Mouse (Mus musculus) heart, postnatal 14 days (tissue): ENCODE measurements around the gene Kdm2b. TPM values are rescaled to one million over a fixed set of nuclear protein-coding genes. Genes with fewer than 3 reads are reported as not detected.

Source experiments
- DNase-seq, 2 experiments: peaks; one replicate each; pipeline ENCODE4 v3.0.0; 2021 to 2022
- intact Hi-C: fragments of 180-260 bp; cut with DNase I; formaldehyde crosslinking; loops from one replicate; pipeline ENCODE4 v1.15.1; 2025
- total RNA-seq, 2 experiments: library from RNA; stranded (reverse); gene quantifications; 2 replicates each; pipeline ENCODE4 v1.2.3; 2021

Kdm2b gene
- total RNA-seq, 2 experiments from 2014 or later, result 16.9 to 17.3 TPM

DNA sequence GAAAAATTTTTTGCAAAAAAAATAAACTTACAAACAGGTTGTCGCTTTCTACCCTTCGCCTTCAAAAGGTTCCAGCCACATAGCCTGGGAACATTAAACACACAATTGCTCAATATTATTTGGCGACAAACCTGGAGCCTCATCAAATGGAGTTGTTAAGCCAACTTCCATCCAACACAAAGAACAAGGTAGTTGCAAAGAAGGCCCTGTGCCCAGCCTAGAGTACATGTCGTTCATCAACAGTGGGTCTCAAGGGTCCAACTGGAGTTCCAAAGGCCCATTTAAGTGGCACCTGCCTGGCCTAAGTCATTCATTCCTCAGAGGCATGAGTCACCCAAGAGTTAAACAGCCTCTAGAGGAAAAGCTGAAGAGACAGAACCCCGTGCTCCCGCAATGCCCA lies 52.6 kb downstream of the Kdm2b start:
- intact Hi-C loops, result no loop called here
- no peak for DNase-seq

- DNase-seq, result no peak
- intact Hi-C loops, result no loop called here
Measured at GRCm38 (mm10) chr5:122935810-122936209, 53.8 kb downstream of the Kdm2b start.

DNA sequence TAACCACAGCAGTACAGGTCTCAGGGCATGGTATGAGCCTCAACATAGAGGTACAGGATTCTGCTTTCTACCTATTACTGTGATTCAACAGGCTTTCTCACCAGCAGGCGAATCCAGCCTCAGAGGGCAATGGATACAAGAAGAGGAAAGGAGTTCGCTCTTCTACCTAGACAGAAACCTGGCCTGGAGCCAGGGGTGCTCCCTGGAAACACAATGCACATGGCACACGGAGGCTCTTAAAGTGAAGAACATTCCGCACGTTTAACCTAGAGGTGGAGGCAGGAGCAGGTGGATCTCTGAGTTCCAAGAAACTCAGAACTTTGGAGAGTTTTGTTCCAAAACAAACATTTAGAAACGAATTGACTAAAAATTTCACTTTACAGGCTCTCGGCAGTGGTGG lies 58.6 kb downstream of the Kdm2b start:
- intact Hi-C loops, result no loop called here
- DNase-seq, result peak; percentile 29 to 38

- intact Hi-C loops, result loop anchor here (5.0 kb wide), 2 partner anchors 84 to 119 kb away; partner anchors contain the start of gene Morn3
- no peak for DNase-seq
Measured at GRCm38 (mm10) chr5:122928293-122928692, 61.3 kb downstream of the Kdm2b start.

DNA sequence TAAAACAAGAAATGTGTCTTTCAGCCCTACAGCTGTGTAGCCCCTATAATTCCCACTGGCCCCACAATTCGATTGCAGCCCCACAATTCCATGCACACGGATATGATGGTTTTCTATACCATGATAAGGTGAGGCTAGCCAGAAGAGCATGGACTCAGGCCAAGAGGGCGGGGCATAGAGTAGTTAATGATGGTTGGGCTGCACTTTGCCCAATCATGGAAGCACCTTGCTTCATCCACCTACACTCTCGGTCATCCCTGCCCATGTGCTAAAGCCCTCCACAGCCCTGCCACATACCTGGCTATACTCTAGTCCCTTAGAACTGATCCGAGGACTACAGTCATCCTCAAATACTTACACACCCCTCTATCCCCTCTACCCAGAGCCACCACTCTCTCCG lies 61.9 kb downstream of the Kdm2b start:
- DNase-seq, result no peak
- intact Hi-C loops, result loop anchor here (5.0 kb wide), 2 partner anchors 85 to 120 kb away; partner anchors contain the start of gene Morn3

DNA sequence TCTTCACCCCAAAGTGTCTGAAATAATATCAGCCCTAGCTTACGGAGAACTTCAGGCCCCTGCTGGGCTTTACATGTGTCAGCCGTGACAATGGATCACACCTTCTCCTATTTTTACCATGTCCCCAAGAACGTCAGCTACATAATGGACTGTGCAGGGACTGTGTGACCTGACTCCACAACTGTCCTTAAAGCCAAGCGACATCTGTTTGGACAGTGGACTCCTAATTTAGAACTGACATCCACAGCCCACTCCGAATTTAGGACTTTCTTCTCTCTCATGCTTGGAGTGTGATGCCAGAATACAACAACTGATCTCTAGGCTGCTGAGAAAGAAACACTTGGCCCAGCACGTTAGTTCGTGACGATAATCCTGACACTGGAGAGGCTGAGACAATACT lies 62.5 kb downstream of the Kdm2b start:
- intact Hi-C loops, result loop anchor here (5.0 kb wide), 2 partner anchors 85 to 120 kb away; partner anchors contain the start of gene Morn3
- no peak for DNase-seq

DNA sequence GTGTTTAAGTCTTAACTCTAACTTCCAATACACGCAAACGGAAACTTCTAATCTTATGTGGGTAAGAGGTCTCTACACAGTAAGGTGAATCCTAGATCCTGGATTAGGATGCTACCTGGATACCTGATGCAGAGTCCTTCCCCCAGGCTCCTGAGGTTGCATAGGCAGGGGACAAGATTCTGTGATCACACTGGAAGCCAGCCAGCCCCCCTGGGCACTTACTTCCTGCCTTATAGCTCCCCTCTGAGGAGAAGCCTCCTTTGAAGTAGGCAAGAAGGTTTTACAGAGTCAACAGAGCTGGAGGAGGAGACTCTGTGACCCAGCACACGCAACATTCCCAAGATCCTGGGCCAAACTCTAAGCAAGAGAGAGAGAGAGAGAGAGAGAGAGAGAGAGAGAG lies 63.3 kb downstream of the Kdm2b start:
- DNase-seq, result no peak
- intact Hi-C loops, result loop anchor here (5.0 kb wide), 2 partner anchors 86 to 121 kb away; partner anchors contain the start of gene Morn3

DNA sequence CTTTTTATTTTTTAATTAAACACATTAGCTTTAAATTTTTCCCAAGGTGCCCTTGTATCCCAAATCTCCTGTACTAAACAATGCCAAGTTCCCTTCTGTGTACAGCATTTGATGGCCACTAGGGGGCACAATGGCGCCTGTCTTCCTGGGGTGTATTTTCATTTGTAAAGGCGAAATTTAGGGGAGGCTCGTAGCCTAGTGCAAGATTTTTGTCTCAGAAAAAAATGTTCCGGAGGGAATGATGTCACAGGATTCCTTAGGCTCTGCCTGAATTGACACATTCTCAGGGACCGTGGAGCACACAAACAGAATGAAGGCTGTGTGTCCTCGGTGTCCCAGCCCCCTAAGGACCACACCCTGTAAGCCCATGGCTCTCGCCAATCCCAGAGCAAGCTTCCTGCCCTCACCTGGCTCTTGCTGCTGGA lies 64.1 kb downstream of the Kdm2b start:
- intact Hi-C loops, result loop anchor here (5.0 kb wide), 2 partner anchors 87 to 122 kb away; partner anchors contain the start of gene Morn3

DNA sequence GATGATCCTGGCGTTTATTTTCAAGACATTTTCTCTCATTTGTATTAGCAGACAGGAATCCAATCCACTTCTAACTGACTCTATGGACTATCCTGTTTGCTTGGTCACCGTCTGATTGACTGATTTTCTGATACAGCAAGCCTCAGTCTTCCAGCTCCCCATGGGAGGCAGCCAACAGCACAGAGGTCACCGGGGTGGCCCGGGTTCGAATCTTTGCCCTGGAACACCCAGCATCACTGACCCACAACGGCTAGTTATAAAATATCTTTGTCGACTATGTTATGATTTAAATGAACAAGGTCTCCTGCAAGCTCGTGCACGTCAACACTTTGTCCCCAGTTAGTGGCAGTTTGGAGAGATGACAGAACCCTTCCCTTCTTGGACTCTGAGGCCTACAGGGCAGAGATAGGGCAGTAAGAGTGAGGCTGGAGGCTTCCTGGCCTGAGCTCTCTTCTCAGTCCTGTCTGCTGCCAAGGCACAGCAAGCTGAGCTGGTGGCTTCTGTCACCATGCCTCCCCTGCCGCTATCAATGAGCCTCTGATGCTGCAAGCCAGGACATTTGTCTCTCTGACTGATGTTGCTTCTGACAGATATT lies 65.7 kb downstream of the Kdm2b start:
- DNase-seq, result peak; percentile 21 to 34
- intact Hi-C loops, result no loop called here

More for the DNA sequence above, 64.1 kb downstream of the Kdm2b start:
- DNase-seq, result peak; percentile 74 to 83

DNA sequence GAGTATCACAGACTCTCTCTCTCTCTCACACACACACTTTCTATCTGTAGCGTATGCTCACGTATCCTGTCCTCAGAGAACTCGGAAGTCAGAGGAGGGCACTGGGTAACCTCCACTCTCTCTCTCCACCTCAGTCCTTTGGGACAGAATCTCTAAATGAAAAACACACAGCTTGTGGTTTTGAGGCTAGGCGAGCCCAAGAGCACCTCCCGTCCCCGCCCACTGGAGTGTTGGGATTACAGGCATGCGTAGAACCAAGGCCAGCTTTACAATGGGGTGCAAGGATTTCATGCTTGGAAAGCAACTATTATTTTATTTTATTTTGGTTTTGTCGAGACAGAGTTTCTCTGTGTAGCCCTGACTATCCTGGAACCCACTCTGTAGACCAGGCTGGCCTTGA lies 67.7 kb downstream of the Kdm2b start:
- no peak for DNase-seq
- intact Hi-C loops, result no loop called here

GRCm38 (mm10) chr5:122920557-122920956 lies 69.1 kb downstream of the Kdm2b start:
- DNase-seq, result no peak
- intact Hi-C loops, result no loop called here

DNA sequence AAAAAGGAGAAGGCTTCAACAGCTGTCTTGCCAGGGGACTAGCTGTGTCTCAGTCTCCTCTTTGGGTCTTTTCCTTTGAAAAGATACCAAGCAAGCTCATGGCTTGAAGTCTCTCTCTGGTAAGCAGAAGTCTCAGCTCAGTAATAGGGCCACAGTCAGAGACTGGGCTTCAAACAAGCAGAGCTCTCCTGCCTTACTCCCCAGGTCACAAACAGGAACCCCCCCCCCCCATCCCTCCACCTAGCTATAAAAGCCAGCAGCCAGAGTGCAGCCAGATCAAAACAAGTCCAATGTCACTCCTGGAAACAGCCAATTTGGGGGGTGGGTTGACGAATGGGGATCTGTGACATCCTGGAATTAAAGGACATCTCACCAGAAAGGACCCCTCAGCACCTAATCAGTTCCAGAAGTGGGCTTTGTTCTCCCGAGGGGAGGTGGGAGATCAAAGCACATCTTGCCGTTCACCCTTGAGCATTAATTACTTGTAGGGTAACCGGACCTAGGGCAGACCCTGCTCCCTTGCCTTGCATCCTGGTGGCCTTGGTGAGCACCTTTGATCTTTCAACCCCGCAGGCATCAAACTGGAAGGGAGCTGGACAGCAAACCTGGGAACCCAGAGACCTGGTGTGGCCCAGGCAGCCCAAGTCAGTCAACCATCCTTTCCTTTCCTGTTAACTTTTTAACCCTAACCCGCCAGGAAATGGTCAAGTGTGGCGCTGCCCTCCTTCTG lies 71.5 kb downstream of the Kdm2b start:
- intact Hi-C loops, result no loop called here
- DNase-seq, result no peak

DNA sequence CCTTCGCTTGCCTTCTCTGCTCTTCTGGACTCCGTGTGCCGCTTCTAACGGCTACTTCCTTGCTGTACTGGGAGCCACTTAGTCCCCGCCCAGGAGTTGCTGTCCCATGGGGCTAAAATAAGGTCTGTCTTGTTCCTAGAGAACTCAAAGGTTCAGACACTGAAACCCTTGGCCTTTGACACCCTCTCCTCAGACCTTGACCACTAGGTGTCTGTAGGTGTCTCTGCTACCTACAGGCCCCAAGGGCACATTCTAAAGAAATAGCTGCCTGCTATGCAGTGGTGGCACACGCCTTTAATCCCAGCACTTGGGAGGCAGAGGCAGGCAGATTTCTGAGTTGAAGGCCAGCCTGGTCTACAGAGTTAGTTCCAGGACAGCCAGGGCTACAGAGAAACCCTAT lies 73.5 kb downstream of the Kdm2b start:
- intact Hi-C loops, result no loop called here
- no peak for DNase-seq

DNA sequence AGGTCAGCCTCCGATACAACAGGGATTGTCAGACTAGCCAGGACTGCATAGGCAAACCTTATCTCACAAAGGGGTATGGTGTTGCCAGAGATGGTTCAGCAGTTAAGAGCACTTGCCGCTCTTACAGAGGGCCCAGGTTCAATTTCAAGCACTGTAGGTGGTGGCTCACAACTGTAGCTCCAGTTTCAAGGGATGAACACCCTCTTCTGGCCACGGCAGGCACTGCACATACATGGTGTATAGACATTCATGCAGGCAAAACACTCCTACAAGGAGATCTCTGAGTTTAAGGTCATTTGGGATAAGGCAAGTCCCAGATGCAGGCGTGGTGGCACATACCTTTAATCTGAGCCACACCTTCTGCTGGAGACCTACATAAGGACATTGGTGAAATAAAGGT lies 76.8 kb downstream of the Kdm2b start:
- no peak for DNase-seq
- intact Hi-C loops, result no loop called here

DNA sequence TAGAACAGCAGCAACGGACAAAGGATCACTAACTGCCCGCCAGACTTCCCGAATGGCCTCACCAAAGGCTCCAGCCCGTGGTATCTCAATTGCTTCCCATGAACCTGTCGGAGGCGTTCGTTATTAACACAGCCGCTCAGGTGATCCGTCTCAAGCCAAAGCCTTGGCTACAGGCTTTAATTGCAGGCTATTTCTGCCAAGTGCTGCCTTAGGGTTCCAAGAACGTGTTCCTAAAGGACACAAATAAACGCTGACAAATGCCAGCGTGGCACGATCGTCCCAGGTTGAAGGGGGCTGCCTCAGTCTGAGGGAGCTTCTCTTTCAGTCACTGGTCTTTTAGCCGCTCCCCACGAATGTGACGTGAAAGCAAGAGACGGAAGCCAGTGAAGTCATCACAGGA lies 80.1 kb downstream of the Kdm2b start:
- peak; percentile 26 to 40 for DNase-seq
- intact Hi-C loops, result no loop called here

DNA sequence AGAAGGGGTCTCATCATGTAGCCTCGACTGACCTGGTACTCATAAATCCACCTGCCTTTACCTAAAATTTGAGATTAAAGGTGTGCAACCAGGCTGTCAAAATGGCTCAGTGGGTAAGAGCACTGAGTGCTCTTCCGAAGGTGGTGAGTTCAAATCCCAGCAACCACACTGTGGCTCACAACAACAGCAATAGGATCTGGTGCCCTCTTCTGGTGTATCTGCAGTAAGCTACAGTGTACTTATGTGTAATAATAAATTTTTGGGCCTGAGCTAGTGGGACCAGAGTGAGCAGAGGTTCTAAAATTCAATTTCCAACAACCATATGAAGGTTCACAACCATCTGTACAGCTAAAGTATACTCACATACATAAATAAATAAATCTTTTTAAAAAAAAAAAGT lies 81.6 kb downstream of the Kdm2b start:
- no peak for DNase-seq
- intact Hi-C loops, result no loop called here

DNA sequence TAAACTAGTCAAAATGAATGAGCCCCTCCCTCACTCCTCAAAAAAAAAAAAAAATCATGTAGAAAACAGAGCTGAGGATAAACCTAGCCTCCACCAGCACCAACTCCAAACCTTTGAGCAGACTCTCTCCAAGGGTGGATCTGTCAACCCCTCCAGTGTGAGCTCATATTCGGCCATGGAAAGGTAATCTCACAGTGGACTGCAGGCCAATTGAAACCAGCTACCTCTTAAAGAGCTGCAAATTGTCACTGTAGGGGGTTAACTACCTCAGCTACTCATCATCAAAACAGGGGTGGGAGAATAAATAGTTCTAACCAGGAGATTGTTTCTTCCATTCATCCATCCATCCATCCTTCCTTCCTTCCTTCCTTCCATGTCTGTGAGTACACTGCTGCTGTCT lies 82.4 kb downstream of the Kdm2b start:
- DNase-seq, result no peak
- intact Hi-C loops, result no loop called here

- DNase-seq, result no peak
Measured at GRCm38 (mm10) chr5:122903165-122903564, 86.5 kb downstream of the Kdm2b start.

GRCm38 (mm10) chr5:122902228-122902627 lies 87.4 kb downstream of the Kdm2b start:
- intact Hi-C loops, result no loop called here
- DNase-seq, result no peak

More at GRCm38 (mm10) chr5:122903165-122903564, 86.5 kb downstream of the Kdm2b start:
- intact Hi-C loops, result no loop called here

DNA sequence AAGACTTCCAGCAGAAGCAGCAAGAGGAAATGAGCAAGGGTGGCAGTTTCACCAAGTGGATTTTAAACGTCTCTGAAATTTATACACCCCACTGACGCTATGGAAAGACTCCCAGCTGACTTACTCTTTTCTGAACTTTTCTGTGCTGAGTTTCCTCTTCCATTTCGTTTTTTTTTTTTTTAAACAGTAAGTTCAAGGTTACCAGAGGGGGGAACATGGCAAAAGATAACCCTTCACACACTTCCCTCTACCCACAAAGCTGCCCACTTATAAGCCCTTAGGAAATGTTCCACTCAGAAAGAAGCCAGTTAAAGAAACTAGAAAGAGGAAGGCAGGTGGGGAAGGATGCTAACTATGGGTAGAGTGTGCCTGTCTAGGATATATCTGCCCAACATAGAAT lies 88.0 kb downstream of the Kdm2b start:
- no peak for DNase-seq
- intact Hi-C loops, result no loop called here

DNA sequence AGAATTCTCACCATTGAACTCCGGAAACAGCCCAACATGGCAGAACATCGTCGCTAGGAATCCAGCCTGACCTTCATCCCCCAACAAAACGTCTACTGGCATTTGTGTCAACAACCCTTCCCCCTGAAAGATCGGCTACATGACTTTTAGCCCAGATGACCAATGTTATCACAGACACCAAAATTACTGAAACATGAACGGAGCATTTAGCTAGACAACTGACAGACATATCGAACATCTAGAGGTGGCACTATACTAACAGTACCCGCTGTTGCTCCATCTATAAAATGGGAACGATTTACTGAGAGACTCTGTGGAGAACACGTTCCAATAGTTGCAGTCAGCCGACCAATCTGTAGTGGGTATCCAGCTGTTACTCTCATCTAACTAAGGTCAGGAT lies 88.4 kb downstream of the Kdm2b start:
- DNase-seq, result no peak
- intact Hi-C loops, result no loop called here
